Mouse (Mus musculus) lung, adult 2 months (tissue): ENCODE measurements around the gene Syt6. TPM values are rescaled to one million over a fixed set of nuclear protein-coding genes. Genes with fewer than 3 reads are reported as not detected.
"Not testable (repeated sequence)": the region's sequence is repeated elsewhere in the genome, so short reads cannot be mapped to it uniquely, and the experiment has no call there.

Experiments
- DNase-seq: peaks from one replicate; pipeline ENCODE4 v3.0.0; 2022
- H3K4me1 ChIP-seq: fragments of 200-500 bp; 2 replicates; pipeline ENCODE4 v1.6.1; 2011; ENCODE audit warnings: low read length; ENCODE audit not compliant: control insufficient read depth, insufficient read depth
- H3K4me3 ChIP-seq: fragments of 200-500 bp; replicated peaks from 2 replicates; pipeline ENCODE3; 2011; ENCODE audit warnings: low read depth, mild to moderate bottlenecking, control low read depth, low read length; ENCODE audit errors: extremely low read depth
- CTCF ChIP-seq: fragments of 200-500 bp; IDR thresholded peaks from 2 replicates; pipeline ENCODE4 v1.5.1; 2011; ENCODE audit warnings: mild to moderate bottlenecking, low read length, control low read depth; ENCODE audit not compliant: insufficient read depth
- POLR2A ChIP-seq: fragments of 200-500 bp; IDR thresholded peaks from 2 replicates; pipeline ENCODE4 v1.6.1; 2011; ENCODE audit warnings: low read depth, mild to moderate bottlenecking, control low read depth, low read length, borderline replicate concordance; ENCODE audit errors: extremely low read depth
- WGBS: fragments of 180-500 bp; shearing (Covaris S2); methylation state at CpG from one replicate; pipeline ENCODE4 v1.1.7; 2018; 5-methylcytosine and 5-hydroxymethylcytosine counted together
- polyA plus RNA-seq: library from polyadenylated mRNA; depleted of rRNA; stranded (reverse); fragments of >200 nt; gene quantifications from 2 replicates; pipeline ENCODE4 v1.2.3, GENCODE M21; 2012

The Syt6 gene
- polyA plus RNA-seq, 1 experiment = 0.63 TPM

DNA sequence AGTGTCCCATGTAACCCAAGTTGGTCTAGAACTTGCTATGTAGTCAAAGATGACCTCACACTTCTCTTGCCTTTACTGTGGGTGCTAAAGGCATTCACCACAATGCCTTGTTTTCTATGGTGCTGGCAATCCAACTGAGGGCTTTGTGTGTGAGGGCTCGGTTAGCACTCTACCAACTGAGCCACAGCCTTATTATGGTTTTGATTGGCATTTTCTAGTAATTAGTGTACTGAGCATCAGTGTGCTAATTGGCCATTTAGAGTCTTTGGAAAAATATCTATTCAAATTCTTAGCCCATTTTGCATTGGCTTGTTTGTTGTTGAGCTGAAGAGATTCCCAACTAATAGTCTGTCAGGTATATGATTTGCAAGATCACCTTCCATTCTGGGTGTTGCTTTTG lies 62.6 kb downstream of the Syt6 start:
- H3K4me3 ChIP-seq = no peak overlapping the region
- H3K4me1 ChIP-seq = no peaks in the 10 kb centered on the region
- 90% methylated on average over 1 of the region's 1 CpGs for WGBS
- no peak for DNase-seq
- no peak for TF ChIP-seq CTCF
- no peak for TF ChIP-seq POLR2A

DNA sequence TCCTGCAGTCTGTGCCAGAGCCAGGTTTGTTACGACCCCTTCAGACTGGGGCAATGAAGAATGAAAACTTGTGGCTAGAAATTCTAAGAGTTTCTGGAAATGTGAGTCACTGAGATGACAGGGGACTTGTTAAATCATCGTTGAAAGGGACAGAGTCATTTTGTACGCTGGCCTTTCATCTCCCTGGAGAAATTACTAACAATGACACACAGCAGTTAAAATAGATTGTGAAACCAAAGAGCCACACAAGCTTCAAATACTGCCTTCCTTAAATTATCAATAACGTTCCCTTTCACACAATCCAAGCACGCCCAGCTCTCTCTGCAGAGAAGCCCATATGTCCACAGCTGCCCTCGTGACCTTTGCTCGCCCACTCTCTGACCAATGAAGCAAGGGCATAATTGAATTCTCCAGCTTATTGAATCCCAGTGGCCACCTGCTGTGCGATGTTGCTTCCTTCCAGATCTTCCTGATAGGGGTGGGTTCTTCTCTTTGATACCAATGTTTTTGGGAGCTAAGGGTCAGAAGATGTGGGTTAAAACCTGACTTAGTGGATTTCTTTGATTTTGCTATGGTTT lies 65.3 kb downstream of the Syt6 start:
- no peaks in the 10 kb centered on the region for H3K4me1 ChIP-seq
- WGBS = 75% methylated on average over 8 of the region's 8 CpGs
- TF ChIP-seq CTCF (no peak), POLR2A (no peak)

GRCm38 (mm10) chr3:103641301-103641700 lies 66.3 kb downstream of the Syt6 start:
- no peak for DNase-seq
- Histone ChIP-seq H3K4me1 (no peaks in the 10 kb centered on the region), H3K4me3 (no peak overlapping the region)
- 50% methylated on average over 7 of the region's 7 CpGs for whole genome bisulfite sequencing
- TF ChIP-seq CTCF = no peak
- TF ChIP-seq POLR2A = no peak

More for the DNA sequence above, 65.3 kb downstream of the Syt6 start:
- DNase-seq = no peak
- no peak overlapping the region for H3K4me3 ChIP-seq

- not testable (repeated sequence) for DNase-seq, H3K4me3 ChIP-seq, H3K4me1 ChIP-seq
- WGBS = 83% methylated on average over 2 of the region's 2 CpGs
Measured at GRCm38 (mm10) chr3:103645968-103646367, 70.9 kb downstream of the Syt6 start, which contains the start of gene Atg4a-ps. Gene Atg4a-ps (minus strand): TSS chr3:103646068.

DNA sequence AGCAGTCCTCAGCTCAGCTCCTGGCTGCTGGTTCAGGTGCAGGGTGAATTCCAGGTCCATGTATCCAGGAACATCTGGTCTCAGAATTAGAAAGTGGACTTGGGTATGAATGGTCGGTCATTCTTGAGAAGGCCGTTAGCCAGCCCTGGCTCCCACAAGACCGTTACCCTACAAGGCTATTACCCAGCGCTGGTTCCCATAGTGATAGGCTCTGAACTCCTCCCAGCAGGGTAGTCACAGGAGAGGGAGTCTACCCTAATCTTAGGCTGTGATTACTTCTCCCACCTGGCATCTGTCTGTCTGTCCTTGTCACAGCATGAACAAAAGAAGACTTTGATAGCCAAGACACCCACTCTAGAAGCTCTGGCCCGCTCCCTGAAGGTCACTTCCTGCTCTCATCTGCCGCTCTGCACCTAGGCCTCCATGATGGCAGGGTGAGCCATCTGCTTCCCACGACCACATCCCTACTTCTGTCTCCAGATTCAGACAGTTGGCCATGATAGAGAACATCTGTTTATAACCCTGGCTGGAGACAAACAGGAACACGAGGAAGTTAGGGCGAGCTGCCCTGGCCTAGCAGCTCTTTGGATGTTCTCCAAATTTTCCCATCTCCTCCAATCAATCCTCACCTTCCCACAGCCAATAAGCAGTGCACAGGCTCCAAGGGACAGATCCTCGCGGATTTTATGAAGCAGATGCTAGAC lies 72.3 kb downstream of the Syt6 start:
- DNase-seq = no peak
- no peak for TF ChIP-seq POLR2A
- no peak for TF ChIP-seq CTCF
- 0 out of 2 replicates have a peak, but pooled peaks cover 2% of the 10 kb centered on the region for H3K4me1 ChIP-seq
- H3K4me3 ChIP-seq = no peak overlapping the region
- 56% methylated on average over 11 of the region's 11 CpGs for WGBS

GRCm38 (mm10) chr3:103648486-103648885 lies 73.5 kb downstream of the Syt6 start:
- 0 out of 2 replicates have a peak, but pooled peaks cover 2% of the 10 kb centered on the region for H3K4me1 ChIP-seq
- TF ChIP-seq POLR2A = no peak
- no peak for TF ChIP-seq CTCF
- no peak for DNase-seq
- H3K4me3 ChIP-seq = no peak overlapping the region
- whole genome bisulfite sequencing = 54% methylated on average over 4 of the region's 4 CpGs

DNA sequence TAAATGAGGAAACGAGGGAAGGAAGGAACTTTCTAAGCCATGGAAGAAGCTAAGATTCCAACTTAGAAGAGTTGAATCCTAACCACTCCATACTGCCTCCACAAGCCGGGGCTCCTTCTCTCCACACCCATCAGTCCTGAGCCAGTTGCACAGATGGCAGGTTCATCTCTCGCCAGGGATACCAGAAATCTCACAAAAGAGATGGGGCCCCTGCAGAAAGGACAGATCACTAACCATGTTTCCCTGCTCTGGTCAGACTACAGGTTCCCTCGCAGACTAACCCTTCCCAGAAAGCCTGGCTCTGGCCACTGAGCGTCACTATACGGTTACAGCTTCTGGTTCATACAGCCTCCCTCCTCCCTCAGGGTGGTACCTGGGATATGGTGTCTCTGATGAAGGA lies 74.7 kb downstream of the Syt6 start:
- Histone ChIP-seq H3K4me3 (no peak overlapping the region), H3K4me1 (0 out of 2 replicates have a peak, but pooled peaks cover 2% of the 10 kb centered on the region)
- no peak for DNase-seq
- 92% methylated on average over 6 of the region's 6 CpGs for WGBS
- TF ChIP-seq CTCF = no peak

DNA sequence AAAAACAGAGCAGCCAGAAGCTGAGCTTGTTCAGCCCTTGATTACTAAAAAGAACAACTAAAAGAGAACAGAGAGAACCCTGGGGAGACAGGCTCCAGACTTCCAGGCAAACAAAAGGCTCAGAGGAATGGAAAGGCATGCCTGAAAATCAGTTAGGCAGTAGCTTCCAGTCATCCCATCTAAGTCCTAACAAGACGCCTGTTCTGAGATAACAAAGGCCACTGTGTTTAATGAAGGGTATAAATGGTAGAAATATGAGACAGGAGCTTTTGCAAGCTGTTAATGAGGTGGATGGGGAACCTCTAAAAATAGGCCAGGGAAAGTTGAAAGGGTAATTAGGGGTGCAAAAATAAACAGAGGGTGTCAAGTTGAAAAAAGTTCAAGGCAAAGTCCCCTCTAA lies 75.4 kb downstream of the Syt6 start:
- DNase-seq = no peak
- Histone ChIP-seq H3K4me3 (no peak overlapping the region), H3K4me1 (0 out of 2 replicates have a peak, but pooled peaks cover 2% of the 10 kb centered on the region)
- TF ChIP-seq POLR2A = no peak
- no peak for TF ChIP-seq CTCF
- WGBS = 79% methylated on average over 1 of the region's 1 CpGs

GRCm38 (mm10) chr3:103660012-103660411 lies 85.0 kb downstream of the Syt6 start:
- 32% methylated on average over 2 of the region's 2 CpGs for WGBS
- Histone ChIP-seq H3K4me3 (no peak overlapping the region), H3K4me1 (no peaks in the 10 kb centered on the region; the same call in 1 of the 2 replicates)
- DNase-seq = no peak
- TF ChIP-seq POLR2A = no peak
- no peak for TF ChIP-seq CTCF

DNA sequence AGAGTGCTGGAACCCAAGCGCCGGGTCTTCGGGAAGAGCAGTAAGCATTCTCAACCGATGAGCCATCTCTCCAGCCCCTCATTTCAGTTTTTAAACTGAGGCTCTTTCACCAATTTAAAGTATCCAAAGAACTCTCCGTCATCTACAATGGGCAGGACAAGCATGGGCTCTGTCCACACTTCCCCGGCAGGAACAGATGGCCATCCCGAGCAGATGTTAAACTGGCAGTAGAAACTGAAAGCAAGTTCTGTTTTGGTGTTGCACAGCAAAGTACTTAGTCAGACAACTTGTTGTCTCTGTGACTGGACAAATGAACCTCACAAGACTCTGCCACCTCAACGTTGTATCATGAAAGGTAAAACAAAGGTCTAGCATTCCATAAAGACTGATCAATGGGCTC lies 86.7 kb downstream of the Syt6 start:
- H3K4me3 ChIP-seq = no peak overlapping the region
- no peak for DNase-seq
- WGBS = 75% methylated on average over 8 of the region's 8 CpGs
- H3K4me1 ChIP-seq = no peaks in the 10 kb centered on the region; the same call in 1 of the 2 replicates
- TF ChIP-seq POLR2A (no peak), CTCF (no peak)
